Mouse (Mus musculus): ENCODE data around the gene Gm40193. TPM values are rescaled to one million over a fixed set of nuclear protein-coding genes. Genes with fewer than 3 reads are reported as not detected.
"Not testable (repeated sequence)": the region's sequence is repeated elsewhere in the genome, so short reads cannot be mapped to it uniquely, and the experiment has no call there.

Gm40193 gene
- polyA plus RNA-seq, 1 experiment, result not detected

GRCm38 (mm10) chr11:70539423-70539822, 6.7 kb upstream of the Gm40193 start:
- Histone ChIP-seq H3K27me3 (ENCODE audit: control insufficient read depth, insufficient read depth, insufficient read length) (no peaks in the 10 kb centered on the region), H3ac (ENCODE audit: control insufficient read depth, insufficient read length) (peak overlapping the region; percentile 3), H3K4me3 (peak overlapping the region; percentile 32), H3K36me3 (ENCODE audit: control insufficient read depth, insufficient read depth) (no peaks in the 10 kb centered on the region), H3K79me2 (ENCODE audit: control insufficient read depth, insufficient read depth) (no peaks in the 10 kb centered on the region), H3K4me2 (ENCODE audit: low read depth) (peak overlapping the region; percentile 70)
- TF ChIP-seq SRF (IDR thresholded peaks at IDR 0.05; ENCODE audit: control insufficient read depth, insufficient read length, low read depth) (no peak), USF1 (IDR thresholded peaks at IDR 0.05; ENCODE audit: low read depth) (no peak), POLR2AphosphoS2 (IDR thresholded peaks at IDR 0.05; ENCODE audit: insufficient read length, low read depth) (no peak), MYOG (IDR thresholded peaks at IDR 0.05; ENCODE audit: control insufficient read depth in 1 of 3, insufficient read depth in 1 of 3, insufficient read length in 2 of 3, low read depth in 2 of 3) (no peak), TCF12 (IDR thresholded peaks at IDR 0.05; ENCODE audit: insufficient read depth, poor library complexity, severe bottlenecking) (no peak), E2F4 (IDR thresholded peaks at IDR 0.05; ENCODE audit: insufficient read depth) (no peak), MYOD1 (IDR thresholded peaks at IDR 0.05; ENCODE audit: control insufficient read depth in 1 of 3, insufficient read length in 2 of 3, low read depth in 2 of 3) (no peak), TCF3 (IDR thresholded peaks at IDR 0.05; ENCODE audit: insufficient read length, low read depth) (no peak), MAX (IDR thresholded peaks at IDR 0.05; ENCODE audit: low read depth) (no peak), CEBPB (IDR thresholded peaks at IDR 0.05; ENCODE audit: insufficient read depth, poor library complexity, severe bottlenecking) (no peak), POLR2A (IDR thresholded peaks at IDR 0.05; ENCODE audit: insufficient read length, low read depth) (no peak), REST (IDR thresholded peaks at IDR 0.05; ENCODE audit: insufficient read depth, insufficient read length) (no peak)

- H3K36me3 ChIP-seq (ENCODE audit: control insufficient read depth, insufficient read depth), result peaks cover 12% of the 10 kb centered on the region
- not testable (repeated sequence) for H3K27me3 ChIP-seq (ENCODE audit: control insufficient read depth, insufficient read depth, insufficient read length); H3ac ChIP-seq (ENCODE audit: control insufficient read depth, insufficient read length); H3K4me2 ChIP-seq (ENCODE audit: low read depth); H3K79me2 ChIP-seq (ENCODE audit: control insufficient read depth, insufficient read depth); H3K4me3 ChIP-seq
These were observed 1.7 kb downstream of the Gm40193 start for GRCm38 (mm10) chr11:70531065-70531464.

- Histone ChIP-seq H3K36me3 (ENCODE audit: control insufficient read depth, insufficient read depth) (peaks cover 12% of the 10 kb centered on the region), H3K27me3 (ENCODE audit: control insufficient read depth, insufficient read depth, insufficient read length) (no peaks in the 10 kb centered on the region), H3K79me2 (ENCODE audit: control insufficient read depth, insufficient read depth) (peaks cover 15% of the 10 kb centered on the region), H3ac (ENCODE audit: control insufficient read depth, insufficient read length) (no peak overlapping the region), H3K4me3 (no peak overlapping the region), H3K4me2 (ENCODE audit: low read depth) (no peak overlapping the region)
- TF ChIP-seq E2F4 (IDR thresholded peaks at IDR 0.05; ENCODE audit: insufficient read depth), result no peak
- peak; percentile 37 for TF ChIP-seq POLR2AphosphoS2 (IDR thresholded peaks at IDR 0.05; ENCODE audit: insufficient read length, low read depth)
- no peak for TF ChIP-seq USF1 (IDR thresholded peaks at IDR 0.05; ENCODE audit: low read depth)
- TF ChIP-seq REST (IDR thresholded peaks at IDR 0.05; ENCODE audit: insufficient read depth, insufficient read length), result no peak
- no peak for TF ChIP-seq POLR2A (IDR thresholded peaks at IDR 0.05; ENCODE audit: insufficient read length, low read depth)
These were observed 4.1 kb downstream of the Gm40193 start for GRCm38 (mm10) chr11:70528610-70529009.

- Histone ChIP-seq H3ac (ENCODE audit: control insufficient read depth, insufficient read length) (no peak overlapping the region), H3K4me3 (peak overlapping the region; percentile 81), H3K36me3 (ENCODE audit: control insufficient read depth, insufficient read depth) (peaks cover 12% of the 10 kb centered on the region), H3K27me3 (ENCODE audit: control insufficient read depth, insufficient read depth, insufficient read length) (no peaks in the 10 kb centered on the region), H3K4me2 (ENCODE audit: low read depth) (peak overlapping the region; percentile 93), H3K79me2 (ENCODE audit: control insufficient read depth, insufficient read depth) (peaks cover 15% of the 10 kb centered on the region)
- TF ChIP-seq REST (IDR thresholded peaks at IDR 0.05; ENCODE audit: insufficient read depth, insufficient read length), result no peak
- no peak for TF ChIP-seq SRF (IDR thresholded peaks at IDR 0.05; ENCODE audit: control insufficient read depth, insufficient read length, low read depth)
- no peak for TF ChIP-seq CEBPB (IDR thresholded peaks at IDR 0.05; ENCODE audit: insufficient read depth, poor library complexity, severe bottlenecking)
- TF ChIP-seq USF1 (IDR thresholded peaks at IDR 0.05; ENCODE audit: low read depth), result no peak
- no peak for TF ChIP-seq MYOD1 (IDR thresholded peaks at IDR 0.05; ENCODE audit: control insufficient read depth in 1 of 3, insufficient read length in 2 of 3, low read depth in 2 of 3)
- TF ChIP-seq TCF12 (IDR thresholded peaks at IDR 0.05; ENCODE audit: insufficient read depth, poor library complexity, severe bottlenecking), result no peak
- TF ChIP-seq TCF3 (IDR thresholded peaks at IDR 0.05; ENCODE audit: insufficient read length, low read depth), result no peak
- no peak for TF ChIP-seq POLR2A (IDR thresholded peaks at IDR 0.05; ENCODE audit: insufficient read length, low read depth)
- TF ChIP-seq POLR2AphosphoS2 (IDR thresholded peaks at IDR 0.05; ENCODE audit: insufficient read length, low read depth), result no peak
- TF ChIP-seq MAX (IDR thresholded peaks at IDR 0.05; ENCODE audit: low read depth), result no peak
- no peak for TF ChIP-seq MYOG (IDR thresholded peaks at IDR 0.05; ENCODE audit: control insufficient read depth in 1 of 3, insufficient read depth in 1 of 3, insufficient read length in 2 of 3, low read depth in 2 of 3)
- TF ChIP-seq E2F4 (IDR thresholded peaks at IDR 0.05; ENCODE audit: insufficient read depth), result no peak
These were observed 6.5 kb downstream of the Gm40193 start for GRCm38 (mm10) chr11:70526211-70526610.

GRCm38 (mm10) chr11:70525726-70526125, 7.0 kb downstream of the Gm40193 start:
- no peaks in the 10 kb centered on the region for H3K27me3 ChIP-seq (ENCODE audit: control insufficient read depth, insufficient read depth, insufficient read length)
- H3K4me3 ChIP-seq, result peak overlapping the region; percentile 81
- peak overlapping the region; percentile 13 for H3ac ChIP-seq (ENCODE audit: control insufficient read depth, insufficient read length)
- H3K79me2 ChIP-seq (ENCODE audit: control insufficient read depth, insufficient read depth), result peaks cover 15% of the 10 kb centered on the region
- peak overlapping the region; percentile 93 for H3K4me2 ChIP-seq (ENCODE audit: low read depth)
- H3K36me3 ChIP-seq (ENCODE audit: control insufficient read depth, insufficient read depth), result peaks cover 12% of the 10 kb centered on the region
- no peak for TF ChIP-seq MYOD1 (IDR thresholded peaks at IDR 0.05; ENCODE audit: control insufficient read depth in 1 of 3, insufficient read length in 2 of 3, low read depth in 2 of 3)
- TF ChIP-seq CEBPB (IDR thresholded peaks at IDR 0.05; ENCODE audit: insufficient read depth, poor library complexity, severe bottlenecking), result no peak
- TF ChIP-seq MYOG (IDR thresholded peaks at IDR 0.05; ENCODE audit: control insufficient read depth in 1 of 3, insufficient read depth in 1 of 3, insufficient read length in 2 of 3, low read depth in 2 of 3), result no peak
- no peak for TF ChIP-seq POLR2AphosphoS2 (IDR thresholded peaks at IDR 0.05; ENCODE audit: insufficient read length, low read depth)
- no peak for TF ChIP-seq TCF3 (IDR thresholded peaks at IDR 0.05; ENCODE audit: insufficient read length, low read depth)
- no peak for TF ChIP-seq POLR2A (IDR thresholded peaks at IDR 0.05; ENCODE audit: insufficient read length, low read depth)
- no peak for TF ChIP-seq TCF12 (IDR thresholded peaks at IDR 0.05; ENCODE audit: insufficient read depth, poor library complexity, severe bottlenecking)
- TF ChIP-seq REST (IDR thresholded peaks at IDR 0.05; ENCODE audit: insufficient read depth, insufficient read length), result no peak
- TF ChIP-seq E2F4 (IDR thresholded peaks at IDR 0.05; ENCODE audit: insufficient read depth), result no peak
- no peak for TF ChIP-seq MAX (IDR thresholded peaks at IDR 0.05; ENCODE audit: low read depth)
- no peak for TF ChIP-seq USF1 (IDR thresholded peaks at IDR 0.05; ENCODE audit: low read depth)
- no peak for TF ChIP-seq SRF (IDR thresholded peaks at IDR 0.05; ENCODE audit: control insufficient read depth, insufficient read length, low read depth)
